Mouse (Mus musculus) monocyte, adult 2 months (primary cell): ENCODE data around the gene Plk3.

Experiments
- DNase-seq, 2 experiments: peaks; one replicate each; pipeline ENCODE4 v3.0.0; 2022; ENCODE audit warnings: low spot score in 2 of 2, low read depth in 1 of 2

Gene Plk3

GRCm38 (mm10) chr4:117090586-117090985 lies 43.2 kb downstream of the Plk3 start:
- no peak for DNase-seq

GRCm38 (mm10) chr4:117087948-117088640 lies 45.7 kb downstream of the Plk3 start:
- no peak for DNase-seq
